Mouse (Mus musculus): Measurements from ENCODE around the gene Mmp14.

Gene Mmp14

GRCm38 (mm10) chr14:54413877-54414700, 17.3 kb upstream of the Mmp14 start:
- no peak for DNase-seq (ENCODE audit: extremely low spot score, low read depth, low spot score)

- no peak for DNase-seq (ENCODE audit: extremely low spot score, low read depth, low spot score)
Measured at GRCm38 (mm10) chr14:54415241-54416020, 16.0 kb upstream of the Mmp14 start.

- DNase-seq (ENCODE audit: extremely low spot score, low read depth, low spot score): no peak
Measured at GRCm38 (mm10) chr14:54416229-54416775, 15.1 kb upstream of the Mmp14 start.

- no peak for DNase-seq (ENCODE audit: extremely low spot score, low read depth, low spot score)
Measured at GRCm38 (mm10) chr14:54416830-54417229, 14.6 kb upstream of the Mmp14 start.

GRCm38 (mm10) chr14:54417623-54418081, 13.8 kb upstream of the Mmp14 start, which contains the start of gene Slc7a7:
Slc7a7 (minus strand) TSS chr14:54417780.
- no peak for DNase-seq (ENCODE audit: extremely low spot score, low read depth, low spot score)

GRCm38 (mm10) chr14:54421014-54421413, 10.4 kb upstream of the Mmp14 start:
- no peak for DNase-seq (ENCODE audit: extremely low spot score, low read depth, low spot score)

- DNase-seq (ENCODE audit: extremely low spot score, low read depth, low spot score): no peak
Measured at GRCm38 (mm10) chr14:54423406-54423805, 8.0 kb upstream of the Mmp14 start.

GRCm38 (mm10) chr14:54424634-54425033, 6.8 kb upstream of the Mmp14 start:
- DNase-seq (ENCODE audit: extremely low spot score, low read depth, low spot score): no peak

- no peak for DNase-seq (ENCODE audit: extremely low spot score, low read depth, low spot score)
Measured at GRCm38 (mm10) chr14:54425540-54425939, 5.9 kb upstream of the Mmp14 start.

- DNase-seq (ENCODE audit: extremely low spot score, low read depth, low spot score): no peak
Measured at GRCm38 (mm10) chr14:54426003-54426688, 5.3 kb upstream of the Mmp14 start.

GRCm38 (mm10) chr14:54426689-54427398, 4.6 kb upstream of the Mmp14 start, which contains the start of gene Mrpl52:
Mrpl52 (plus strand) TSS chr14:54426909.
- peak; percentile 82 for DNase-seq (ENCODE audit: extremely low spot score, low read depth, low spot score)

- DNase-seq (ENCODE audit: extremely low spot score, low read depth, low spot score): no peak
Measured at GRCm38 (mm10) chr14:54427696-54428095, 3.7 kb upstream of the Mmp14 start.

GRCm38 (mm10) chr14:54428421-54428820, 3.0 kb upstream of the Mmp14 start:
- no peak for DNase-seq (ENCODE audit: extremely low spot score, low read depth, low spot score)

GRCm38 (mm10) chr14:54429332-54430093, 1.9 kb upstream of the Mmp14 start:
- no peak for DNase-seq (ENCODE audit: extremely low spot score, low read depth, low spot score)

GRCm38 (mm10) chr14:54430406-54431145, 836 bp upstream of the Mmp14 start:
- no peak for DNase-seq (ENCODE audit: extremely low spot score, low read depth, low spot score)

GRCm38 (mm10) chr14:54432078-54432836, 845 bp downstream of the Mmp14 start:
- no peak for DNase-seq (ENCODE audit: extremely low spot score, low read depth, low spot score)

GRCm38 (mm10) chr14:54432837-54433830, 1.7 kb downstream of the Mmp14 start:
- DNase-seq (ENCODE audit: extremely low spot score, low read depth, low spot score): no peak
